Mouse (Mus musculus): ENCODE measurements around the gene Ppm1b. TPM values are rescaled to one million over a fixed set of nuclear protein-coding genes. Genes with fewer than 3 reads are reported as not detected.

Gene Ppm1b
- polyA plus RNA-seq, 1 experiment from 2014 or later: 100 TPM

- H3K9me3 ChIP-seq (ENCODE audit: control insufficient read depth, low read length): no peaks in the 10 kb centered on the region
- no peaks in the 10 kb centered on the region; the same call in 1 of the 2 replicates for H3K36me3 ChIP-seq (ENCODE audit: control insufficient read depth, insufficient read depth, low read length)
- peak overlapping the region; percentile 17; the same call in 1 of the 2 replicates for H3K27ac ChIP-seq (ENCODE audit: low read depth, low read length)
- no peak overlapping the region for H3K4me2 ChIP-seq (ENCODE audit: low read depth)
- peaks cover 7% of the 10 kb centered on the region for H3K4me1 ChIP-seq (ENCODE audit: control insufficient read depth, insufficient read depth, low read length)
- WGBS: 50% methylated on average over 11 of the region's 11 CpGs
- DNase-seq (ENCODE audit: low spot score) (no peak), ATAC-seq (ENCODE audit: insufficient read depth, low FRiP score, low TSS enrichment) (no peak)
- no peak overlapping the region; the same call in 1 of the 2 replicates for H3K9ac ChIP-seq (ENCODE audit: low read length)
- H3K27me3 ChIP-seq (ENCODE audit: control insufficient read depth, insufficient read depth, low read length): no peaks in the 10 kb centered on the region
- no peak overlapping the region for H3K4me3 ChIP-seq (ENCODE audit: low read depth, low read length)
Observed at GRCm38 (mm10) chr17:85072383-85072782, 115.8 kb downstream of the Ppm1b start.

- peaks cover 7% of the 10 kb centered on the region for H3K4me1 ChIP-seq (ENCODE audit: control insufficient read depth, insufficient read depth, low read length)
- peak overlapping the region; percentile 17; the same call in 1 of the 2 replicates for H3K27ac ChIP-seq (ENCODE audit: low read depth, low read length)
- no peak overlapping the region for H3K4me2 ChIP-seq (ENCODE audit: low read depth)
- no peak overlapping the region for H3K4me3 ChIP-seq (ENCODE audit: low read depth, low read length)
- H3K9ac ChIP-seq (ENCODE audit: low read length): no peak overlapping the region
- no peaks in the 10 kb centered on the region for H3K9me3 ChIP-seq (ENCODE audit: control insufficient read depth, low read length)
- no peak for ATAC-seq (ENCODE audit: insufficient read depth, low FRiP score, low TSS enrichment)
- WGBS: 67% methylated on average over 7 of the region's 7 CpGs
- H3K27me3 ChIP-seq (ENCODE audit: control insufficient read depth, insufficient read depth, low read length): no peaks in the 10 kb centered on the region
- no peak for DNase-seq (ENCODE audit: low spot score)
- H3K36me3 ChIP-seq (ENCODE audit: control insufficient read depth, insufficient read depth, low read length): no peaks in the 10 kb centered on the region; the same call in 1 of the 2 replicates
Observed at GRCm38 (mm10) chr17:85073214-85073613, 116.7 kb downstream of the Ppm1b start.

Other genes starting within 250 kb of the Ppm1b start
- gene Lrpprc, start 166.0 kb upstream of the Ppm1b start, polyA plus RNA-seq (2014; fragmentation: Nextera tagmentation; extraction: Ambion mirVana): 56.3 and 58.4 TPM in 2 replicates
- gene Slc3a1, start 71.6 kb downstream of the Ppm1b start, polyA plus RNA-seq (2014; fragmentation: Nextera tagmentation; extraction: Ambion mirVana): 0.21 and 0.35 TPM in 2 replicates
- gene Prepl, start 133.5 kb downstream of the Ppm1b start, polyA plus RNA-seq (2014; fragmentation: Nextera tagmentation; extraction: Ambion mirVana): 67.7 and 75.6 TPM in 2 replicates
- 11.3 and 12.1 TPM in 2 replicates for gene Camkmt, start 133.8 kb downstream of the Ppm1b start, polyA plus RNA-seq (2014; fragmentation: Nextera tagmentation; extraction: Ambion mirVana)

Data from neural tube, embryonic 11.5 days (tissue).